Mouse (Mus musculus) spleen, adult 2 months (tissue): Measurements from ENCODE around the gene Stap2.

ENCODE experiments used
- CTCF ChIP-seq: fragments of 200-500 bp; IDR thresholded peaks from 2 replicates; pipeline ENCODE4 v1.5.1; 2011; ENCODE audit warnings: mild to moderate bottlenecking, inconsistent platforms; ENCODE audit not compliant: insufficient read depth, insufficient read length, insufficient replicate concordance; ENCODE audit errors: extremely low read depth
- POLR2A ChIP-seq: fragments of 200-500 bp; IDR thresholded peaks from 2 replicates; pipeline ENCODE4 v1.6.1; 2011; ENCODE audit warnings: low read depth, low read length, inconsistent platforms

DNA sequence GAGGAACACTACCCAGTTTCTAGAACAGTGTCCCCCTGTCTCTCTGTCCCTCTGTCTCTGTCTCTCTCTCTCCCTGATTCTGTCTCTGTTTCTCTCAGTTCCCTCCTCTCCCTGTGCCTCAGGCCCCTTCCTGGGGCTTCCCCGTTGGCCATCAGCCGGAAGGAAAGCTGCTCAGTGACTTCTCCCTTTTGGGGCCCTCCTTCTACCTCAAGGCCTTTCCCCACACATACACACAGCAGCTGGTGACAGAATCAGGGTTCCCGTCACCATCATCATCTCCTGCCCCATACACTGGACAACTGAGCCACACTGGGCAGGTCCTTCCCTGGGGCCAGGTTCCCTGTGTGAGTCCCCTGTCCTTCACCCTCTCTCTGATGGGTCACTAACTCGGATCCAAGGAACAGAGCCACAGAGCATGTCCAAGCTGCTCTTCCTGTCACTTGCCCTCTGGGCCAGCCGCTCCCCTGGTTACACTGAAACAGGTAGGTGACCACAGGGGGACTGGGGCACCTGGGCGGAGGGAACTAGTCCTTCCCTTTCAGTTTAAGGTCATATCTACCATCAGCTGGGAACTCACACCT lies 52.8 kb downstream of the Stap2 start, which contains the start of gene Ebi3:
- TF ChIP-seq CTCF (no peak), POLR2A (no peak)
